Mouse (Mus musculus): Measurements from ENCODE around the gene Sipa1l1. TPM values are rescaled to one million over a fixed set of nuclear protein-coding genes. Genes with fewer than 3 reads are reported as not detected.

The Sipa1l1 gene
- polyA plus RNA-seq, 1 experiment: 50.5 TPM

DNA sequence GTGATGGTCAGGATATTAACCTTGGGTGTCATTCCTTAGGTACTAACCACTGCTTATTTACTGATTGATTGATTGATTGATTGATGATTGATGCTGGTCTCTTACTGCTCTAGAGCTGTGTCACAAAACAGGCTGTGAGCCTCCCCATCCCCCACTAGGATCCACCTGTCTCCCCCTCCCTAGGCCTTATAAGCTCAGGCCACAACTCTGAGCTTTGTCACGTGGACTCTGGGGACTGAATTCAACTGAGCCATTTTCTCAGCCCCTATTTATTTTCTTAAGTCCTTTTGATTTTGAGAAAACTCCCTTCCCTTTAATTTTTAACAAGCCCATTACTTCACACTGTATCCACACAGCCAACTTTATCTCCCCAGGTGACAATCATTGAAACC, 287.3 kb downstream of the Sipa1l1 start:
- WGBS: 79% methylated on average over 1 of the region's 1 CpGs
- no peak overlapping the region for H3K4me3 ChIP-seq (ENCODE audit: insufficient read depth, low read depth, low read length)
- no peak overlapping the region for H3K27ac ChIP-seq (ENCODE audit: insufficient read depth, low read depth, low read length)
- TF ChIP-seq CTCF (IDR thresholded peaks at IDR 0.05; ENCODE audit: insufficient read depth, low read depth, low read length) (no peak), POLR2A (IDR thresholded peaks at IDR 0.05; ENCODE audit: insufficient read depth, low read depth, low read length) (no peak)
- no peaks in the 10 kb centered on the region; the same call in 1 of the 2 replicates for H3K4me1 ChIP-seq (ENCODE audit: control insufficient read depth, insufficient read depth, low read length)

DNA sequence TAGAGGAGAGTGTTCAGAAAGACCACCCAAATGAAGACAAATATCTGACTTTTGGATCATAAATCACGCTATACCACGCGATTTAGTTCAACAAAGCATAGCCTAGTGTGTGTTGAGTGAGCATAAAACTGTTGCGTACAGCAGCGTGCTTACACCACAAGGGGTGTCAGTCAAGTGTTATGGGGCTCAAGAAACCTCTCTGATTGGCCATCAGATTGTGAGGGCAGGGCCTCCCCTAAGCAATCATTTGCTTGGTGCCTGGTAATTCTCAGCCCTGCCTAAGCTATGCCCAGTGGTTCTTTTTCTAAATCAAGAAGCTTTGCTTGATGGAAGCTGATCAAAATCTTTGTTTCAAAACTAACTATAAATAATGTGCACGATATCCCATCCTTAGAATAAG, 288.5 kb downstream of the Sipa1l1 start:
- H3K27ac ChIP-seq (ENCODE audit: insufficient read depth, low read depth, low read length): no peak overlapping the region
- TF ChIP-seq CTCF (IDR thresholded peaks at IDR 0.05; ENCODE audit: insufficient read depth, low read depth, low read length) (no peak), POLR2A (IDR thresholded peaks at IDR 0.05; ENCODE audit: insufficient read depth, low read depth, low read length) (no peak)
- no peak overlapping the region for H3K4me3 ChIP-seq (ENCODE audit: insufficient read depth, low read depth, low read length)
- no peaks in the 10 kb centered on the region for H3K4me1 ChIP-seq (ENCODE audit: control insufficient read depth, insufficient read depth, low read length)
- WGBS: 93% methylated on average over 6 of the region's 6 CpGs

DNA sequence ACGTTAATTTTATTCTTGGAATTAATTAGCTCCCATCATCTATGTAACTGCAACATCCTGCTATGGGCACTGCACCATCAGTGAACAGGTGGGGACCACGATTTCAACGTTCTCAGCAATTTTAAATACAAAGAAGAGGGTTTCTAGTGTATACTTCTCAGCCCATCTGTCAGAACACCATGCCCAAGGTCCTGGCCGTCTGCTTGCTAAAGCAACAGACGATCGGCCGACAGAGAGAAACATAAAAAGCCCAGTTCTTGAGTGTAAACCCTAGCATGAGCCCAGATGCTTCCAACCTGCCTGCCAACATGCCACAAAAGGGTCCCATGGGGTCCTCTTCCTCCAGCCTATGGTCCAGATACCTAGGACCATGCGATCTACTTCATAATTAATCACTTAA, 288.9 kb downstream of the Sipa1l1 start:
- no peak overlapping the region for H3K27ac ChIP-seq (ENCODE audit: insufficient read depth, low read depth, low read length)
- 86% methylated on average over 8 of the region's 8 CpGs for WGBS

DNA sequence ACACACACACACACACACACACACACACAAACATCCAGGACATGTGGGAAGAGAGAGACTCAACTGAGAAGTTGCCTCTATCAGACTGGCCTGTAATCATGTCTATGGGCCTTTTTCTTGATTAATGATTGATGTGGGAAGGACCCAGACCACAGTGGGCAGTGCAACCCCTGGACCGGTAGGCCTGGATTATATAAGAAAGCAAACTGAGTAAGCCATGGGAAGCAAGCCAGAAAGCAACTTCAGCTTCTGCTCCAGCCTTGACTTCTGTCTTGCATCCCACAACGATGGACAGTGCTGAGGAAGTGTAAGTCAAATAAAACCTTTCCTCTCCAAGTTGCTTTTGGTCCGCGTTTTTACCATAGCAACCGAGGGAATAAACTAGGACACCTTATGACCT, 298.1 kb downstream of the Sipa1l1 start:
- Histone ChIP-seq H3K4me3 (ENCODE audit: insufficient read depth, low read depth, low read length) (no peak overlapping the region), H3K4me1 (ENCODE audit: control insufficient read depth, insufficient read depth, low read length) (no peaks in the 10 kb centered on the region; the same call in 1 of the 2 replicates), H3K27ac (ENCODE audit: insufficient read depth, low read depth, low read length) (no peak overlapping the region)
- TF ChIP-seq POLR2A (IDR thresholded peaks at IDR 0.05; ENCODE audit: insufficient read depth, low read depth, low read length) (no peak), CTCF (IDR thresholded peaks at IDR 0.05; ENCODE audit: insufficient read depth, low read depth, low read length) (no peak)
- 77% methylated on average over 5 of the region's 5 CpGs for WGBS

More for the DNA sequence above, 288.9 kb downstream of the Sipa1l1 start:
- TF ChIP-seq CTCF (IDR thresholded peaks at IDR 0.05; ENCODE audit: insufficient read depth, low read depth, low read length): no peak
- no peak for TF ChIP-seq POLR2A (IDR thresholded peaks at IDR 0.05; ENCODE audit: insufficient read depth, low read depth, low read length)
- no peak overlapping the region for H3K4me3 ChIP-seq (ENCODE audit: insufficient read depth, low read depth, low read length)
- H3K4me1 ChIP-seq (ENCODE audit: control insufficient read depth, insufficient read depth, low read length): no peaks in the 10 kb centered on the region

DNA sequence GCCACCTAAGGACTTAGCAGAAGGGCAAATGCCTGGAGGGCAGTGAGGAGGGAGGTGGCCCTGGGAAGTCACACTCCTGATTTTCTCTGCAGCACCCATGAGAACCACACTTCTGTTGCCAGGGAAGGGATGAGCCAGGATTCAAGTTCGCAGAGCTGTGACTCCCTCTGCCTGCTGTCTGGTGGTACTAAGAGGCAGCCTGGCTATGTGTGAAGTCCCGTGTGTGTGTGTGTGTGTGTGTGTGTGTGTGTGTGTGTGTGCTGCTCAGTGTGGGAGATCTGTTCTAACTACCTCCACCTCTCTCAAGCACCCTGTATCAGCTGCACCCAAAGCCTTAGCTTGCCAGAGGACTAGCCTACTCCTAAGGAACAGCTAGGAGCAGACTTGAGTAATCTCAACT, 298.5 kb downstream of the Sipa1l1 start:
- peak; percentile 25; the same call in 1 of the 2 replicates for TF ChIP-seq CTCF (IDR thresholded peaks at IDR 0.05; ENCODE audit: insufficient read depth, low read depth, low read length)
- TF ChIP-seq POLR2A (IDR thresholded peaks at IDR 0.05; ENCODE audit: insufficient read depth, low read depth, low read length): no peak
- 21% methylated on average over 2 of the region's 2 CpGs for WGBS
- Histone ChIP-seq H3K4me3 (ENCODE audit: insufficient read depth, low read depth, low read length) (no peak overlapping the region), H3K27ac (ENCODE audit: insufficient read depth, low read depth, low read length) (no peak overlapping the region), H3K4me1 (ENCODE audit: control insufficient read depth, insufficient read depth, low read length) (no peaks in the 10 kb centered on the region; the same call in 1 of the 2 replicates)

DNA sequence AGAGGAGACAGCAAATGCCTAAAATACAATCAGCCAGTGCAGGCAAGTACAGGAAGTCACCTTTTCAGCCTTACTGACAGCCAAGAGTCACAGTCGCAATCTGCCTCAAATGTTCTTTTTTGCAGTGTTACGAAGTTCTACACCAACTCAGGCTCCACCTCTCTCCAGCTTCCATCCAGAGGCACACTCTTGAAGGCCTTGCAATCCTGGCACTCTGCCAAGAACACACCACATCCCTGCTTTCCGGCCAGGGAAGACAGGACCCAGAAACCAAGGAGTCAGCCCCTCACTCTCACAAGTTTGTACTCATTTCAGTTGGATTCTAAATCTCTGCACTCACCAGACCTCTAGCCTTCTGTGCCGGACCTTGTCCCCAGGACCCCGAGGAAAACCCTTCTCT, 299.3 kb downstream of the Sipa1l1 start:
- Histone ChIP-seq H3K4me1 (ENCODE audit: control insufficient read depth, insufficient read depth, low read length) (no peaks in the 10 kb centered on the region; the same call in 1 of the 2 replicates), H3K27ac (ENCODE audit: insufficient read depth, low read depth, low read length) (no peak overlapping the region), H3K4me3 (ENCODE audit: insufficient read depth, low read depth, low read length) (no peak overlapping the region)
- WGBS: 62% methylated on average over 5 of the region's 5 CpGs
- TF ChIP-seq CTCF (IDR thresholded peaks at IDR 0.05; ENCODE audit: insufficient read depth, low read depth, low read length) (no peak), POLR2A (IDR thresholded peaks at IDR 0.05; ENCODE audit: insufficient read depth, low read depth, low read length) (no peak)

DNA sequence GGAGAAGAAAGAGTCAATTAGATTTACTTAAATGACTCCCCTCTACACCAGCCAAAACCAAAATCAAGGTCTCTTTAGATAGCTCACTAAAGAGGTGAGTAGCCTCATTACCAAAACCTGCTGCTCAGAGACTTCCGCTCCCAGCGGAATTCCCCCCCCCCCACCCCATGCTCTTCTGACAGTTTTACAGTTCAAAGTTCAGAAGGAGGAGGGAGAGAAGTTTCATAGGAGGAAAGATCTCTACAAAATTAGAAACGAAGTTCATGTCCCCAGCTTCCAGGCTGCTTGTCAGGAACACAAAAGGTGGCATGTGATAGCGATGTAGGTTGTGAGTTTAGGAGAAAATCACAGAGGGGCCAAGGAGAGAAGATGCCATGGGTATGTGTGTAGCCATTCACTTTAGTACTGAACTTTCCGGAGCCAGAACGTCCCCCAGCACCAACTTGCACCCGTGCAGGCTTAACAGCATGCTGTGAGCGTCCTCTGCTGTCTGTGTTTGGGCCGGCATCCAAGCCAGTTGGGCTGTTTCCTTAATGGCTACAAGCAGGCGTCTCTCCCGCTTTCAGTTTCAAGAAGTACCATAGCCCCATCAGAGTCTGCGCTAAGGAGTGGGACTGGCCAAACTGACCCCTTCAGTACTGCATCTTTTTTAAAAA, 300.7 kb downstream of the Sipa1l1 start:
- Histone ChIP-seq H3K4me3 (ENCODE audit: insufficient read depth, low read depth, low read length) (peak overlapping the region; percentile 26), H3K27ac (ENCODE audit: insufficient read depth, low read depth, low read length) (no peak overlapping the region), H3K4me1 (ENCODE audit: control insufficient read depth, insufficient read depth, low read length) (no peaks in the 10 kb centered on the region; the same call in 1 of the 2 replicates)
- 4% methylated on average over 12 of the region's 12 CpGs for WGBS
- peak; percentile 99 for TF ChIP-seq CTCF (IDR thresholded peaks at IDR 0.05; ENCODE audit: insufficient read depth, low read depth, low read length)
- no peak for TF ChIP-seq POLR2A (IDR thresholded peaks at IDR 0.05; ENCODE audit: insufficient read depth, low read depth, low read length)

DNA sequence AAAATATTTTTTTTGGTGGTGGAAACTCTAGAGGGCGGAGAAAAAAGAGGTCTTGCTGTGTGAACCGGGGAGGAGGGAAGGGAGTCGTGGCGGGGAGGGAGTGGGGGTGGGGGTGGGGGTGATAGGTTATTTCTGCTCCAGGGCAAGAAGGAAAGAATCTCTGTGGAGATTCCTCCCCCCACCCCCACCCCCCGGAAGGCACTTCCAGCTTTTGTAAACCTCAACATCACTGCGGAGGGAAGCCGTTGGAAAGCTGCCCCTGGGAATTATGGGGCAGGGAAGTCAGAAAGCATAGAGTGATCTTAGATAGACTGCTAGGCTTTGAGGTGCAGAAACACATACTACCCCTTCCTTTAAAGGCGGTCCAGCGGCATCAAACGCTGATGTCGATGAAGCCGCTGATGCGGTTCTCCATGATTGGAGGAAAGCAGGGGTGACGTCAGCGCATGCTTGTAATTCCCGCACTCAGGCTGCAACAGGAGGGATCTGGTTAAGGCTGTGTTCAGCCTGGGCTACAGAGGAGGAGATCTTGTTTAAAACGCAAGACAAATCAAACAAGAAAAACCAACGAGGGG, 301.3 kb downstream of the Sipa1l1 start:
- no peak for TF ChIP-seq POLR2A (IDR thresholded peaks at IDR 0.05; ENCODE audit: insufficient read depth, low read depth, low read length)
- no peak for TF ChIP-seq CTCF (IDR thresholded peaks at IDR 0.05; ENCODE audit: insufficient read depth, low read depth, low read length)
- H3K4me3 ChIP-seq (ENCODE audit: insufficient read depth, low read depth, low read length): peak overlapping the region; percentile 42
- no peak overlapping the region for H3K27ac ChIP-seq (ENCODE audit: insufficient read depth, low read depth, low read length)
- whole genome bisulfite sequencing: 1% methylated on average over 18 of the region's 18 CpGs
- H3K4me1 ChIP-seq (ENCODE audit: control insufficient read depth, insufficient read depth, low read length): no peaks in the 10 kb centered on the region; the same call in 1 of the 2 replicates

DNA sequence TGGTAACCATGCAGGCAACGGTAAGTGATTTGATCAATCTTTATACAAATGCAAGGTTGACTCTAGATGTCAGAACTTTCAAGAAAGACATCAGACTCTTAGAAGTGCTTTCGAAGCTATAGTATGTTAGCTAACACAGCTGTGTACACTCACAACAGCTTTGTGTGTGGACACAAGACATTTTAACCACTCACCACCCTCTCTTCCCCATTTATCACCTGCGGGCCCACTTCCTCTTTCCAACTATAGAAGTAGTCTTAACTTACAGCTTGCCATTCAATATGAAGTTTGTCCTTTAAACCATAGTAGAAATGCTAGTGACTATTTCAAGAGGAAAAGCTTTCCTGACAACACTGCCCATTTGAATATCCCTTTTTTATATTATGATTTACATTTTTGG, 303.7 kb downstream of the Sipa1l1 start:
- TF ChIP-seq CTCF (IDR thresholded peaks at IDR 0.05; ENCODE audit: insufficient read depth, low read depth, low read length): no peak
- no peak for TF ChIP-seq POLR2A (IDR thresholded peaks at IDR 0.05; ENCODE audit: insufficient read depth, low read depth, low read length)
- WGBS: 89% methylated on average over 3 of the region's 3 CpGs
- Histone ChIP-seq H3K4me1 (ENCODE audit: control insufficient read depth, insufficient read depth, low read length) (peaks cover 7% of the 10 kb centered on the region), H3K27ac (ENCODE audit: insufficient read depth, low read depth, low read length) (no peak overlapping the region), H3K4me3 (ENCODE audit: insufficient read depth, low read depth, low read length) (no peak overlapping the region)
